Mouse (Mus musculus) heart, embryonic 14.5 days (tissue): ENCODE results near the gene Ndufaf8. TPM values are rescaled to one million over a fixed set of nuclear protein-coding genes. Genes with fewer than 3 reads are reported as not detected.

Source experiments
- ATAC-seq: fragments of 200-750 bp; cut with Nextera tagmentation; 2 replicates; pipeline ENCODE4 v1.8.0; 2017; ENCODE audit warnings: low read depth, moderate TSS enrichment; ENCODE audit not compliant: insufficient number of reproducible peaks, insufficient read depth, low FRiP score
- H3K27ac ChIP-seq, 2 experiments: fragments of 200-500 bp in 1 of 2; fragments of 300-500 bp in 1 of 2; sonication (generic) in 1 of 2; replicated peaks in 1 of 2; 2 replicates each; pipeline ENCODE4 v1.5.1; 2012 to 2014; ENCODE audit warnings: low read depth in 2 of 2, low read length in 2 of 2, control low read depth in 1 of 2, mild to moderate bottlenecking in 1 of 2, mixed read lengths in 1 of 2; ENCODE audit not compliant: control insufficient read depth in 1 of 2, insufficient read depth in 1 of 2
- H3K27me3 ChIP-seq: fragments of 300-500 bp; sonication (generic); 2 replicates; pipeline ENCODE4 v1.6.1; 2014; ENCODE audit warnings: mild to moderate bottlenecking, low read length, control low read depth; ENCODE audit not compliant: control insufficient read depth, insufficient read depth
- H3K36me3 ChIP-seq: fragments of 300-500 bp; sonication (generic); 2 replicates; pipeline ENCODE4 v1.6.1; 2014; ENCODE audit warnings: mild to moderate bottlenecking, control low read depth, low read length, mixed read lengths; ENCODE audit not compliant: control insufficient read depth, insufficient read depth
- H3K4me1 ChIP-seq, 2 experiments: fragments of 200-500 bp in 1 of 2; fragments of 300-500 bp in 1 of 2; sonication (generic) in 1 of 2; 2 replicates each; pipeline ENCODE4 v1.6.1; 2012 to 2014; ENCODE audit warnings: low read length in 2 of 2, control low read depth in 1 of 2, mixed read lengths in 1 of 2; ENCODE audit not compliant: control insufficient read depth in 2 of 2, insufficient read depth in 2 of 2
- H3K4me2 ChIP-seq: fragments of 300-500 bp; sonication (generic); 2 replicates; pipeline ENCODE4 v1.6.1; 2014; ENCODE audit warnings: mild to moderate bottlenecking, low read length
- H3K4me3 ChIP-seq, 2 experiments: fragments of 200-500 bp in 1 of 2; fragments of 300-500 bp in 1 of 2; sonication (generic) in 1 of 2; 2 replicates each; pipeline ENCODE4 v1.5.1; 2012 to 2014; ENCODE audit warnings: low read length in 2 of 2, mild to moderate bottlenecking in 2 of 2, control low read depth in 1 of 2, low read depth in 1 of 2, moderate library complexity in 1 of 2; ENCODE audit not compliant: control insufficient read depth in 1 of 2, insufficient read depth in 1 of 2
- H3K9ac ChIP-seq: fragments of 300-500 bp; sonication (generic); 2 replicates; pipeline ENCODE4 v1.6.1; 2014; ENCODE audit warnings: mild to moderate bottlenecking, low read length
- H3K9me3 ChIP-seq: fragments of 300-500 bp; sonication (generic); 2 replicates; pipeline ENCODE4 v1.6.1; 2016; ENCODE audit warnings: low read length, control low read depth; ENCODE audit not compliant: control insufficient read depth
- WGBS: fragments of 180-500 bp; shearing (Covaris S2); extraction: QIAGEN DNeasy Blood & Tissue Kit; methylation state at CpG from one replicate; pipeline ENCODE4 v1.1.7; 2014; 5-methylcytosine and 5-hydroxymethylcytosine counted together
- polyA plus RNA-seq: library from polyadenylated mRNA; unstranded; fragments of >200 nt; fragmentation: Nextera tagmentation; extraction: Ambion mirVana; gene quantifications from 2 replicates; pipeline ENCODE4 v1.2.1, GENCODE M21; 2014

The Ndufaf8 gene
- polyA plus RNA-seq: 119 and 121 TPM in 2 replicates

- H3K9ac ChIP-seq: peak within 1 kb of the TSS; percentile 95
- no peaks in the 10 kb centered on the region for H3K27me3 ChIP-seq
- peaks cover 8 to 16% of the 10 kb centered on the region in 2 experiments; a peak in 3 of 4 replicates for H3K4me1 ChIP-seq
- peak; percentile 97 for ATAC-seq
- peak within 1 kb of the TSS; percentile 88 to 96 for H3K27ac ChIP-seq
- H3K36me3 ChIP-seq: peaks cover 45% of the 10 kb centered on the region
- under 1% methylated on average over 77 of the region's 77 CpGs for WGBS
- peak within 1 kb of the TSS; percentile 89 for H3K4me2 ChIP-seq
- peak within 1 kb of the TSS; percentile 75 to 88 for H3K4me3 ChIP-seq
- H3K9me3 ChIP-seq: no peaks in the 10 kb centered on the region
These were observed at the start of gene Ndufaf8, which contains the start of gene Tepsin for GRCm38 (mm10) chr11:120098588-120099511. Gene Ndufaf8, plus strand, starts transcription at chr11:120098928. Gene Tepsin, minus strand, starts transcription at chr11:120098731.

- Histone ChIP-seq H3K27me3 (peaks cover 42% of the 10 kb centered on the region), H3K4me2 (no peak overlapping the region), H3K4me1 (peaks cover 19 to 32% of the 10 kb centered on the region in 2 experiments), H3K4me3 (no peak overlapping the region), H3K27ac (no peak overlapping the region), H3K9me3 (no peaks in the 10 kb centered on the region), H3K36me3 (no peaks in the 10 kb centered on the region), H3K9ac (no peak overlapping the region)
- ATAC-seq: no peak
- WGBS: 87% methylated on average over 8 of the region's 8 CpGs
These were observed 49.7 kb upstream of the Ndufaf8 start for GRCm38 (mm10) chr11:120049067-120049466.

- Histone ChIP-seq H3K4me1 (peaks cover 19 to 32% of the 10 kb centered on the region in 2 experiments), H3K27me3 (peaks cover 30% of the 10 kb centered on the region), H3K9me3 (no peaks in the 10 kb centered on the region), H3K4me2 (no peak overlapping the region), H3K4me3 (no peak overlapping the region), H3K27ac (0 out of 4 replicates have a peak overlapping the region, but pooled peaks of 1 of the 2 experiments have one; percentile 4), H3K9ac (peak overlapping the region; percentile 27; the same call in 1 of the 2 replicates), H3K36me3 (no peaks in the 10 kb centered on the region)
- ATAC-seq: 0 out of 2 replicates have a peak, but pooled peaks have one; percentile 36
- WGBS: 36% methylated on average over 14 of the region's 14 CpGs
These were observed 47.5 kb upstream of the Ndufaf8 start for GRCm38 (mm10) chr11:120051124-120051811.

- Histone ChIP-seq H3K27me3 (peaks cover 20% of the 10 kb centered on the region), H3K36me3 (no peaks in the 10 kb centered on the region), H3K4me2 (no peak overlapping the region), H3K4me1 (peaks cover 19 to 27% of the 10 kb centered on the region in 2 experiments), H3K4me3 (no peak overlapping the region), H3K27ac (no peak overlapping the region), H3K9ac (peak overlapping the region; percentile 27; the same call in 1 of the 2 replicates), H3K9me3 (no peaks in the 10 kb centered on the region)
- ATAC-seq: no peak
- 47% methylated on average over 9 of the region's 9 CpGs for WGBS
These were observed 46.5 kb upstream of the Ndufaf8 start for GRCm38 (mm10) chr11:120052274-120052673.

GRCm38 (mm10) chr11:120053846-120054245, 44.9 kb upstream of the Ndufaf8 start:
- H3K9ac ChIP-seq: no peak overlapping the region
- no peak overlapping the region for H3K27ac ChIP-seq
- H3K36me3 ChIP-seq: no peaks in the 10 kb centered on the region
- no peaks in the 10 kb centered on the region for H3K9me3 ChIP-seq
- H3K27me3 ChIP-seq: peaks cover 4% of the 10 kb centered on the region
- H3K4me1 ChIP-seq: peaks cover 13 to 20% of the 10 kb centered on the region in 2 experiments
- H3K4me3 ChIP-seq: no peak overlapping the region
- 88% methylated on average over 4 of the region's 4 CpGs for WGBS
- no peak for ATAC-seq
- no peak overlapping the region for H3K4me2 ChIP-seq

- no peak for ATAC-seq
- H3K36me3 ChIP-seq: no peaks in the 10 kb centered on the region
- WGBS: 80% methylated on average over 12 of the region's 12 CpGs
- no peaks in the 10 kb centered on the region for H3K9me3 ChIP-seq
- H3K4me2 ChIP-seq: no peak overlapping the region
- H3K27ac ChIP-seq: no peak overlapping the region
- no peak overlapping the region for H3K4me3 ChIP-seq
- H3K9ac ChIP-seq: no peak overlapping the region
- H3K4me1 ChIP-seq: peaks cover 10 to 19% of the 10 kb centered on the region in 2 experiments
- no peaks in the 10 kb centered on the region for H3K27me3 ChIP-seq
These were observed 42.6 kb upstream of the Ndufaf8 start for GRCm38 (mm10) chr11:120055953-120056732.

GRCm38 (mm10) chr11:120060634-120061033, 38.1 kb upstream of the Ndufaf8 start:
- H3K9me3 ChIP-seq: no peaks in the 10 kb centered on the region
- H3K4me1 ChIP-seq: peaks cover 2 to 5% of the 10 kb centered on the region in 2 experiments; a peak in 2 of 4 replicates
- no peak overlapping the region for H3K27ac ChIP-seq
- H3K4me3 ChIP-seq: no peak overlapping the region
- peaks cover 20% of the 10 kb centered on the region for H3K36me3 ChIP-seq
- no peak overlapping the region for H3K4me2 ChIP-seq
- 83% methylated on average over 8 of the region's 8 CpGs for WGBS
- no peak overlapping the region for H3K9ac ChIP-seq
- H3K27me3 ChIP-seq: no peaks in the 10 kb centered on the region
- ATAC-seq: no peak
